Mouse (Mus musculus) lung, adult 2 months (tissue): ENCODE results near the gene C1qtnf9. TPM values are rescaled to one million over a fixed set of nuclear protein-coding genes. Genes with fewer than 3 reads are reported as not detected.

Source experiments
- DNase-seq: peaks from one replicate; pipeline ENCODE4 v3.0.0; 2022
- H3K4me1 ChIP-seq: fragments of 200-500 bp; 2 replicates; pipeline ENCODE4 v1.6.1; 2011; ENCODE audit warnings: low read length; ENCODE audit not compliant: control insufficient read depth, insufficient read depth
- H3K4me3 ChIP-seq: fragments of 200-500 bp; replicated peaks from 2 replicates; pipeline ENCODE3; 2011; ENCODE audit warnings: low read depth, mild to moderate bottlenecking, control low read depth, low read length; ENCODE audit errors: extremely low read depth
- CTCF ChIP-seq: fragments of 200-500 bp; IDR thresholded peaks from 2 replicates; pipeline ENCODE4 v1.5.1; 2011; ENCODE audit warnings: mild to moderate bottlenecking, low read length, control low read depth; ENCODE audit not compliant: insufficient read depth
- POLR2A ChIP-seq: fragments of 200-500 bp; IDR thresholded peaks from 2 replicates; pipeline ENCODE4 v1.6.1; 2011; ENCODE audit warnings: low read depth, mild to moderate bottlenecking, control low read depth, low read length, borderline replicate concordance; ENCODE audit errors: extremely low read depth
- WGBS: fragments of 180-500 bp; shearing (Covaris S2); methylation state at CpG from one replicate; pipeline ENCODE4 v1.1.7; 2018; 5-methylcytosine and 5-hydroxymethylcytosine counted together
- polyA plus RNA-seq: library from polyadenylated mRNA; depleted of rRNA; stranded (reverse); fragments of >200 nt; gene quantifications from 2 replicates; pipeline ENCODE4 v1.2.3, GENCODE M21; 2012; rRNA removed

C1qtnf9 gene
- polyA plus RNA-seq, 1 experiment = 2.0 TPM

DNA sequence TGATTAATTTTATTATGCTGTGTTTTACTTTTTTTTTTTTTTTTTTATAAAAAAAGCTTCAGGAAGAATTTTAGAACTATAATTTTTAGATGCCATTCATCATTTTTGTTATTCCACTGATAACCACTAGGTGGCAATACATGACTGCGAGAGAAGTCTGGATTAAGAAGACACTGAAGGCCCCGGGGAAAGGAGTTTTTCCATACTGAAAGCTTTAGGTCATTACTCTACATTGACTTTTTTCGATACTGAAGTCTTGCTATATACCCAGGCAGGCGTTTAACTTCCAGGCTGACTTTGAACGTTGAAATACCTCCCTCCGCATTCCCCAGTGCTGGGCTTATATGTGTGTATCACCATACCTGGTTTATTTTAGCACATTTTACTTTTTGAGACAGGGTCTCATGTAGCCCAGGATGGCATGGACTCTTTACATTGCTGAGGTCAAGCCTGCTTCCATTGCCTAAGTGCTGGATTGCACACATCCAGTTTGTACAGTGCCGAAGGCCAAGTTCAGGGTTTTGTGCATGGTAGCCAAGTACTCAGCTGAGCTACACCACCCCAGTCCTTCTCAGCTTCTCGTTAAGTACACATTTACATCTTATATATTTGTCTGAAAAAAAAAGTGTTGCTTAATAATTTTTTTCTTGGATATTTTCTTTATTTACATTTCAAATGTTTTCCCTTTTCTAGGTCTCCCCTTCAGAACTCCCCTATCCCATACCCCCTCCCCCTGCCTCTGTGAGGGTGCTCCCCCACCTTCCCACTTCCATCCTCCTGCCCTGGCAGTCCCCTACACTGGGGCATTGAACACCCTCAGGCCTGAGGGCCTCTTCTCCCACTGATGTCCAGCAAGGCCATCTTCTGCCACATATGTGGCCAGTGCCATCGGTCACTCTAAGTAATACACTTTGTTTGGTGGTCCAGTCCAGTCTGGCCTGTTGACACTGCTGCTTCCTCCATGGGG lies 32.1 kb downstream of the C1qtnf9 start:
- TF ChIP-seq POLR2A (no peak), CTCF (peak; percentile 16; the same call in 1 of the 2 replicates)
- Histone ChIP-seq H3K4me3 (no peak overlapping the region), H3K4me1 (no peaks in the 10 kb centered on the region)
- DNase-seq = peak; percentile 15
- WGBS = 44% methylated on average over 9 of the region's 9 CpGs

DNA sequence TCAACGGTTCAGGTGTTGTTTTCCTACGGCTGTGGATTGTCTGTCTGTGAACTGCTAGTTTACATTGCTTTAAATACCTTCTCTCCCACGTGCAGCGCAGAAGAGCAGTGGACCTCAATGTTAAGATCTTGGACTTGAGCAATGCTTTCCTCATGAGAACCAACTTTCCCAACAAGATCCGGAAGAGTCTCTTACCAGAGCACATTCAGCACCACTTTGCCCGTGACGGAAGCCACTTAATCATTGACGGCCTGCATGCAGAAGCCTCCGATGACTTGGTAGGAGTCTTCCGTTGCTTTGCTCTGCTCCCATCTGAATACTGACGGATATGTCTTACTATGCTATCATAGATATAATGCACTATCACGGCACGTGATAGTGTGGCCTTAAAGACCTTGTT lies 34.1 kb downstream of the C1qtnf9 start:
- WGBS = 82% methylated on average over 13 of the region's 13 CpGs
- H3K4me1 ChIP-seq = no peaks in the 10 kb centered on the region
- TF ChIP-seq POLR2A (no peak), CTCF (no peak)
- DNase-seq = no peak
- H3K4me3 ChIP-seq = no peak overlapping the region

GRCm38 (mm10) chr14:60804978-60805377 lies 37.0 kb downstream of the C1qtnf9 start:
- TF ChIP-seq POLR2A = no peak
- no peak for TF ChIP-seq CTCF
- Histone ChIP-seq H3K4me3 (no peak overlapping the region), H3K4me1 (no peaks in the 10 kb centered on the region)
- DNase-seq = no peak
- WGBS = 79% methylated on average over 9 of the region's 9 CpGs

DNA sequence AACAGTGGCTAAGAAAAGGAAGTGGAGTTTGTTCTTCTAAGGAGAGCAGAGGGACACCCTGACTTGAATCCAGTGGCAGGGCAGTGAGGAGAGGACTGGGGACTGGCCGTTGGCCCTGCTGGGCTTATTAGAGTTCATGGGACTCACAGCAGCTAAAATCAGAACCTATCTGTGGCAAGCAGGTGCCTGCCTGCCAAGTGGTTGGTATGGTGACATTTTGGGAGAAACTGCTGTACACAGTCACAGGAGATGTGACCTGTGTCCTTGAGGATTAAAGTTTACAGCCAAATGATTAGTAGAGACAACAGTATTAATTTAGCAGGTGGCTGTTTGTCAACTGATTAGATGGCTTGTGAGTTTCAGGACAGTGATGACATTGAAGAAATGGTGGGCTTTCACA lies 37.9 kb downstream of the C1qtnf9 start:
- WGBS = 65% methylated on average over 1 of the region's 1 CpGs
- H3K4me3 ChIP-seq = no peak overlapping the region
- no peak for DNase-seq
- no peak for TF ChIP-seq POLR2A
- no peak for TF ChIP-seq CTCF
- H3K4me1 ChIP-seq = no peaks in the 10 kb centered on the region

GRCm38 (mm10) chr14:60806891-60807344 lies 39.0 kb downstream of the C1qtnf9 start:
- WGBS = 56% methylated on average over 11 of the region's 11 CpGs

GRCm38 (mm10) chr14:60809881-60810280 lies 41.9 kb downstream of the C1qtnf9 start:
- TF ChIP-seq POLR2A = no peak
- no peak for TF ChIP-seq CTCF
- no peaks in the 10 kb centered on the region for H3K4me1 ChIP-seq
- DNase-seq = no peak
- no peak overlapping the region for H3K4me3 ChIP-seq
- 95% methylated on average over 8 of the region's 8 CpGs for WGBS

More at GRCm38 (mm10) chr14:60806891-60807344, 39.0 kb downstream of the C1qtnf9 start:
- TF ChIP-seq POLR2A = no peak
- TF ChIP-seq CTCF = no peak
- no peak overlapping the region for H3K4me3 ChIP-seq
- H3K4me1 ChIP-seq = no peaks in the 10 kb centered on the region
- no peak for DNase-seq

DNA sequence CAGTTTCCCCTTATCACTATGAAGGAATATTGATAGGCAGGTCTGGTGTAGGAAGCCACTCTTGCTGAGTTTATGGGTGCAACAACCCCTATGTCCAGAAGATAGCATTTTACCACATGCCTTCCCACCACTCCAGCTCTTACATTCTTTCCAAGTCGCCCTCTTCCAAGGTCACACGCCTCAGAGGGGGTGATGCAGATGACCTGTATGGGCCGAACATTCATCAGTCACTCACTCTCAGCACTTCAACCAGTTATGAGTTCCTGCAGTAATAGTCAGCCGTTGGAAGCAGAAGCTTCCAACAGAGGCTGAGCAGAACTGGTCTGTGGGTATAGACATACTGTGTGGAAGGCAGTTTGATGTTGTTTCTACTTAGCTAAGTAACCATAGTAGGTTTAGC lies 43.6 kb downstream of the C1qtnf9 start:
- Histone ChIP-seq H3K4me1 (no peaks in the 10 kb centered on the region; the same call in 1 of the 2 replicates), H3K4me3 (no peak overlapping the region)
- TF ChIP-seq POLR2A = no peak
- TF ChIP-seq CTCF = no peak
- no peak for DNase-seq
- 86% methylated on average over 4 of the region's 4 CpGs for WGBS

GRCm38 (mm10) chr14:60815098-60815497 lies 47.2 kb downstream of the C1qtnf9 start:
- Histone ChIP-seq H3K4me3 (no peak overlapping the region), H3K4me1 (no peaks in the 10 kb centered on the region; the same call in 1 of the 2 replicates)
- 72% methylated on average over 5 of the region's 5 CpGs for WGBS
- no peak for TF ChIP-seq POLR2A
- DNase-seq = peak; percentile 36

DNA sequence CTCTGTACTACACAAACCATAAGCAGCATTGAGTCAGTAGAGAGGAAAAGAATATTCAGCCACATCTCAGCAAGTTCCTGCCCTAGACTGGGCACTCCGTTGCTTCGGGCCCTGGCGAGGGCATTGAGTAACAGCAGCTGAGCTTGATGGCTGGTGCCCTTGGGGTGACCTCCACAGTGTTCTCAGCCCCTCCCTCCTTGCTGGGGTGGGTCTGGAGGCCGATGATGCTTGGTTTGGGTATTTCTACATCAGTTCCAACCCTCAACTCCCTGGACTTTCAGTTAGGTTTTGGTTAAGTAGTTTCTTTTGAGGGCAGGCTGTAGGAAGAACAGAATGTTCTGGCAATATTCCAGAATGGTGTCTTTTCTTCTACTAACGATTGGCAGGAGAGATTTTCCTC lies 50.1 kb downstream of the C1qtnf9 start:
- no peak for TF ChIP-seq CTCF
- TF ChIP-seq POLR2A = no peak
- no peak overlapping the region for H3K4me3 ChIP-seq
- no peak for DNase-seq
- WGBS = 48% methylated on average over 5 of the region's 5 CpGs
- H3K4me1 ChIP-seq = no peaks in the 10 kb centered on the region; the same call in 1 of the 2 replicates

- H3K4me1 ChIP-seq = no peaks in the 10 kb centered on the region
- TF ChIP-seq CTCF (no peak), POLR2A (no peak)
- H3K4me3 ChIP-seq = no peak overlapping the region
- 88% methylated on average over 2 of the region's 2 CpGs for WGBS
- DNase-seq = no peak
Observed at GRCm38 (mm10) chr14:60830096-60830495, 62.2 kb downstream of the C1qtnf9 start.

Other genes with a start within 250 kb of the C1qtnf9 start
- gene Spata13, start 134.1 kb upstream of the C1qtnf9 start, polyA plus RNA-seq = 20.3 and 20.8 TPM in 2 replicates
- gene Mipep, start 16.4 kb downstream of the C1qtnf9 start, polyA plus RNA-seq = 7.6 and 9.1 TPM in 2 replicates